Mouse (Mus musculus) embryonic stem cell, embryonic (primary cell): ENCODE measurements at regions not wholly inside any gene's neighbourhood (a gene's known extent, or its start where the extent isn't known, plus 50 kb on each side); places are given as distances from the start of the nearest gene placed in this dataset.

Source experiments
- CTCF ChIA-PET, 4 experiments: fragments of 300-600 bp in 2 of 4; fragments of 350-600 bp in 2 of 4; sonication (Branson Sonifier 250); formaldehyde crosslinking; loops; one replicate each; lab custom pipeline; 2022; ENCODE audit warnings: inconsistent platforms in 2 of 4; lab: Charles Lee
- POLR2A ChIA-PET, 4 experiments: fragments of 300-600 bp in 2 of 4; fragments of 350-600 bp in 2 of 4; sonication (Branson Sonifier 250); formaldehyde crosslinking; loops; one replicate each; lab custom pipeline; 2022; ENCODE audit warnings: antibody characterized with exemption in 4 of 4, inconsistent platforms in 1 of 4; lab: Charles Lee

- CTCF ChIA-PET = interaction anchor here in 1 of 4 experiments (1.0 kb wide), 1 partner anchor 13 kb away, joined by 3 read pairs; no protein-coding TSS in a partner anchor
- POLR2A ChIA-PET = no interaction called here
These were observed 86.9 kb upstream of the Prokr2 start for GRCm38 (mm10) chr2:132472126-132472525.

GRCm38 (mm10) chr2:132468957-132469642, 83.9 kb upstream of the Prokr2 start:
- ChIA-PET POLR2A (no interaction called here), CTCF (no interaction called here)

GRCm38 (mm10) chr2:132455029-132455428, 69.8 kb upstream of the Prokr2 start:
- POLR2A ChIA-PET = interaction anchor here in 1 of 4 experiments (0.8 kb wide), 1 partner anchor 169 kb away, joined by 3 read pairs; no protein-coding TSS in a partner anchor
- CTCF ChIA-PET = no interaction called here

GRCm38 (mm10) chr2:132449347-132449746, 64.1 kb upstream of the Prokr2 start:
- ChIA-PET CTCF (no interaction called here), POLR2A (no interaction called here)

GRCm38 (mm10) chr2:132447826-132448225, 62.6 kb upstream of the Prokr2 start:
- ChIA-PET CTCF (no interaction called here), POLR2A (no interaction called here)

- CTCF ChIA-PET = no interaction called here
- POLR2A ChIA-PET = no interaction called here
These were observed 60.8 kb upstream of the Prokr2 start for GRCm38 (mm10) chr2:132446019-132446418.

GRCm38 (mm10) chr2:132444442-132445161, 59.4 kb upstream of the Prokr2 start:
- ChIA-PET CTCF (interaction anchor here in 1 of 4 experiments (0.6 kb wide), 1 partner anchor 82 kb away, joined by 3 read pairs; no protein-coding TSS in a partner anchor), POLR2A (no interaction called here)
